Mouse (Mus musculus) adipose tissue, adult 10 weeks (tissue): ENCODE data around the gene Fam151a. TPM values are rescaled to one million over a fixed set of nuclear protein-coding genes. Genes with fewer than 3 reads are reported as not detected.

Experiments
- polyA plus RNA-seq: library from polyadenylated mRNA; stranded (reverse); fragments of 350-450 nt; fragmentation: Illumina TruSeq; extraction: RNeasy Lipid Tissue Mini Kit (QIAGEN cat#74804); gene quantifications from one replicate; pipeline ENCODE4 v1.2.3, GENCODE M21; 2014; ENCODE audit warnings: low read depth, low replicate concordance

Fam151a gene
- 0.56 TPM for polyA plus RNA-seq

DNA sequence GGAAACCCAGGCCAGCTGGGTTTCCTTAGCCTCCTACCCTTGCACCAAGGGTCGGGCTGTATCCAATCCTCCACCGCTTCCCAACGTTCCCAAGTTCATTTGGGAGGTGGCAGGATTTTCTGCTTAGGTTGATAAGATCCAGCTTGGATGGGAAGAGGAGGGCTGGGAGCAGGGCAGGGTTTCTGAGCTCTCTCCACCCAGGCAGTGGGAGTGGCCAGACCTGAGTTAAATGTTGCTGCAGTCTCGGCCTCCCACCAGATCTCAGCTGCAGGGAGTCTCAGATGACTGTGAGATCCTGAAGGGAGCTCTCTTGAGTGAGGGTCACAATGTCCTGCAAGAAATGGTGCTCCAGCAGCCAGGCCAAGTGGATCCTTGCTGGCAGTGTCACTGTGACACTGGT is at the start of gene Fam151a:
Fam151a (plus strand) TSS at position 254 of the 400 bp plus-strand sequence.

DNA sequence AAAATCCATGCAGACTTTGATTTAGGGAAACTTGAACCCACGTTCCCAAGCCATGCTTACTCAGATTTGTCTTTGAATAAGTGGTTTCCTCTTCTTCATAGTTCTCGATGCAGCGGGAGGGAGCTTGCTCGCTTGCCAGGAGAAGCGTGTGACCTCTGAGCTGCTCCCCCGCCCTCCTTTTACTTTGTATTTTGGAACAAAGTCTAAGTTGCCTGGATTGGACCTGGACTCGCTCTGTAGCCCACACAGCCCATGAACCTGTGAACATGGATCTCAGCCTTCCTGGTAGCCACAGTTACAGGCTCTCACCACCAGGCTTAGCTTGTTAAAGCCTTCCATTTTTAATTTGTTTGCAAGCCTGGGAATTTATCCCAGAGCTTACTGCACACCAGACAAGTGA is 2.9 kb upstream of the Fam151a start, which contains the start of gene Mroh7:
Mroh7 (minus strand) TSS at position 112 of the 400 bp plus-strand sequence.

Other genes with a start within 250 kb of the Fam151a start
- 2.6 TPM for gene Bsnd, start 241.6 kb upstream of the Fam151a start, polyA plus RNA-seq
- gene Dhcr24, start 172.9 kb upstream of the Fam151a start, polyA plus RNA-seq = 5.7 TPM
- gene Lexm, start 116.6 kb upstream of the Fam151a start, polyA plus RNA-seq = 1.6 TPM
- 0.15 TPM for gene Ttc22, start 111.5 kb upstream of the Fam151a start, polyA plus RNA-seq
- 6.4 TPM for gene Pars2, start 82.8 kb upstream of the Fam151a start, polyA plus RNA-seq
- 34.1 TPM for gene Ttc4, start 54.9 kb upstream of the Fam151a start, polyA plus RNA-seq
- gene Mroh7, start 3.0 kb upstream of the Fam151a start, polyA plus RNA-seq = 2.7 TPM
- 3.2 TPM for gene Acot11, start 71.1 kb downstream of the Fam151a start, polyA plus RNA-seq
- 29.4 TPM for gene Ssbp3, start 176.8 kb downstream of the Fam151a start, polyA plus RNA-seq